ENCODE assay signal across 31 mouse cellular contexts in the genomic region with DNA sequence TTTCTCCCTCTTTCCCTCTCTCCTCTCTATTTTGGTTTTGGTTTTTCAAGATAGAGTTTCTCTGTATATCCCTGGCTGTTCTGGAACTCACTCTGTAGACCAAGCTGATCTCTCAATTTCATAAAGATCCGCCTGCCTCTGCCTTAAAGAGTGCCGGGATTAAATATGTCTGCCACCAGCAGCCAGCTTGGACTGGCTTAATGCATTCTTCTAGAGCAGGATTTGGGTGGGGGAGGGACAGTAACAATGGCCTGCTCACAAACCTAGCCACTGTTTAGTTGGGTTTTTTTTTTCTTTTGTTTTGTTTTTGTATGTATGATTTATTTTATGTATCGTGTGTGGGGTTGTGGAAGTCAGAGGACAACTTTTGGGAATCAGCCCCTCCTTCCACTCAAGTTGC.
"Had no signal": no experiment of that assay in that cellular context is flagged by ENCODE, and none has a peak within 500 bp of the region (broad histone marks: within the 10 kb centered on the region; RNA-seq: fewer than 3 reads in every experiment).

No protein-coding gene starts in this region.

- ATAC-seq: liver, embryonic 12.5 days; liver, postnatal 0 days; lung, postnatal 0 days; midbrain, embryonic 13.5 days; midbrain, embryonic 15.5 days; midbrain, embryonic 16.5 days had no signal

- H3K27ac ChIP-seq: limb, embryonic 10.5 days; limb, embryonic 12.5 days; limb, embryonic 13.5 days; limb, embryonic 15.5 days; liver, embryonic 12.5 days; liver, embryonic 13.5 days; liver, embryonic 14.5 days; liver, embryonic 15.5 days; lung, embryonic 15.5 days; macrophage; midbrain, embryonic 10.5 days; midbrain, embryonic 12.5 days; midbrain, embryonic 13.5 days; midbrain, embryonic 15.5 days; neural tube, embryonic 12.5 days had no signal

- H3K36me3 ChIP-seq: limb, embryonic 10.5 days; limb, embryonic 12.5 days; limb, embryonic 13.5 days; limb, embryonic 15.5 days; liver, embryonic 12.5 days; liver, embryonic 13.5 days; liver, embryonic 15.5 days; lung, embryonic 15.5 days; midbrain, embryonic 10.5 days; midbrain, embryonic 12.5 days; midbrain, embryonic 13.5 days; midbrain, embryonic 15.5 days; neural tube, embryonic 12.5 days had no signal

- H3K9me3 ChIP-seq: limb, embryonic 10.5 days; limb, embryonic 12.5 days; limb, embryonic 13.5 days; limb, embryonic 15.5 days; liver, embryonic 12.5 days; liver, embryonic 13.5 days; liver, embryonic 15.5 days; lung, embryonic 15.5 days; midbrain, embryonic 10.5 days; midbrain, embryonic 12.5 days; midbrain, embryonic 13.5 days; midbrain, embryonic 15.5 days; neural tube, embryonic 12.5 days had no signal

- DNase-seq: left cerebral cortex, postnatal 4 days; liver; liver, embryonic 13.5 days; liver, postnatal 0 days; lung, adult 18-20 months; lung, adult 2 months; lung, embryonic 14.5 days; lung, postnatal 10 days; lung, postnatal 14 days; lung, postnatal 36 days; lung, postnatal 4 days had no signal

- H3K4me3 ChIP-seq: limb, embryonic 10.5 days; limb, embryonic 12.5 days; limb, embryonic 13.5 days; limb, embryonic 15.5 days; liver, embryonic 12.5 days; liver, embryonic 13.5 days; liver, embryonic 15.5 days; lung, embryonic 15.5 days; megakaryocyte, embryonic 14.5 days; midbrain, embryonic 10.5 days; midbrain, embryonic 12.5 days; midbrain, embryonic 13.5 days; midbrain, embryonic 15.5 days; myocyte; neural tube, embryonic 12.5 days had no signal

- H3K4me2 ChIP-seq: limb, embryonic 12.5 days; limb, embryonic 15.5 days; liver, embryonic 11.5 days; liver, embryonic 12.5 days; liver, embryonic 13.5 days; liver, embryonic 15.5 days; lung, embryonic 14.5 days; lung, embryonic 15.5 days; midbrain, embryonic 11.5 days; midbrain, embryonic 12.5 days; midbrain, embryonic 13.5 days; midbrain, embryonic 15.5 days; neural tube, embryonic 12.5 days had no signal

- H3K4me1 ChIP-seq: liver, embryonic 12.5 days; liver, embryonic 15.5 days; midbrain, embryonic 12.5 days; midbrain, embryonic 13.5 days had no signal

- H3K9ac ChIP-seq: limb, embryonic 12.5 days; limb, embryonic 13.5 days; limb, embryonic 15.5 days; liver, embryonic 12.5 days; liver, embryonic 13.5 days; liver, embryonic 14.5 days; liver, embryonic 15.5 days; liver, postnatal 0 days; lung, embryonic 14.5 days; lung, embryonic 15.5 days; midbrain, embryonic 12.5 days; midbrain, embryonic 13.5 days; midbrain, embryonic 15.5 days; neural tube, embryonic 12.5 days had no signal

- H3K27me3 ChIP-seq: limb, embryonic 12.5 days; limb, embryonic 13.5 days; limb, embryonic 15.5 days; liver, embryonic 12.5 days; liver, embryonic 13.5 days; liver, embryonic 15.5 days; lung, embryonic 15.5 days; midbrain, embryonic 12.5 days; midbrain, embryonic 13.5 days; neural tube, embryonic 12.5 days had no signal
